Mouse (Mus musculus): ENCODE results near the gene Sh3kbp1. TPM values are rescaled to one million over a fixed set of nuclear protein-coding genes. Genes with fewer than 3 reads are reported as not detected.

The Sh3kbp1 gene
- polyA plus RNA-seq, 2 experiments: 26.7 to 49.8 TPM

- 82% methylated on average over 2 of the region's 2 CpGs for WGBS
- H3K27ac ChIP-seq (replicated peaks; ENCODE audit: low read depth, low read length): no peak overlapping the region
- H3K9ac ChIP-seq (ENCODE audit: low read depth, low read length, severe bottlenecking): no peak overlapping the region
- TF ChIP-seq POLR2A (IDR thresholded peaks at IDR 0.05; ENCODE audit: borderline replicate concordance, extremely low read depth, insufficient read depth, insufficient read length): no peak
- H3K36me3 ChIP-seq (ENCODE audit: control insufficient read depth, insufficient read depth, low read length): no peaks in the 10 kb centered on the region
- H3K4me1 ChIP-seq (ENCODE audit: control insufficient read depth, insufficient read depth, low read length): peaks cover 4% of the 10 kb centered on the region
- no peak for DNase-seq (ENCODE audit: low spot score)
- no peaks in the 10 kb centered on the region for H3K9me3 ChIP-seq (ENCODE audit: control insufficient read depth, low read length)
- ATAC-seq (ENCODE audit: low FRiP score, low read depth): no peak
- no peak overlapping the region for H3K4me3 ChIP-seq (replicated peaks; ENCODE audit: low read length)
- 0 out of 2 replicates have a peak, but pooled peaks cover 6% of the 10 kb centered on the region for H3K27me3 ChIP-seq (ENCODE audit: control insufficient read depth, insufficient read depth, low read length)
- H3K4me2 ChIP-seq (replicated peaks; ENCODE audit: low read depth, low read length, severe bottlenecking): no peak overlapping the region
Observed at GRCm38 (mm10) chrX:159713191-159713590, 86.1 kb downstream of the Sh3kbp1 start.

- DNase-seq (ENCODE audit: low spot score) (no peak), ATAC-seq (ENCODE audit: low FRiP score, low read depth) (no peak)
- Histone ChIP-seq H3K4me2 (replicated peaks; ENCODE audit: low read depth, low read length, severe bottlenecking) (no peak overlapping the region), H3K9ac (ENCODE audit: low read depth, low read length, severe bottlenecking) (no peak overlapping the region), H3K4me1 (ENCODE audit: control insufficient read depth, insufficient read depth, low read length) (no peaks in the 10 kb centered on the region), H3K27me3 (ENCODE audit: control insufficient read depth, insufficient read depth, low read length) (no peaks in the 10 kb centered on the region), H3K27ac (replicated peaks; ENCODE audit: low read depth, low read length) (no peak overlapping the region), H3K36me3 (ENCODE audit: control insufficient read depth, insufficient read depth, low read length) (no peaks in the 10 kb centered on the region), H3K4me3 (replicated peaks; ENCODE audit: low read length) (no peak overlapping the region), H3K9me3 (ENCODE audit: control insufficient read depth, low read length) (no peaks in the 10 kb centered on the region)
- 83% methylated on average over 1 of the region's 1 CpGs for WGBS
- no peak for TF ChIP-seq POLR2A (IDR thresholded peaks at IDR 0.05; ENCODE audit: borderline replicate concordance, extremely low read depth, insufficient read depth, insufficient read length)
Observed at GRCm38 (mm10) chrX:159721390-159721789, 94.3 kb downstream of the Sh3kbp1 start.

GRCm38 (mm10) chrX:159731421-159731820 is 104.3 kb downstream of the Sh3kbp1 start:
- H3K36me3 ChIP-seq (ENCODE audit: control insufficient read depth, insufficient read depth, low read length): no peaks in the 10 kb centered on the region
- H3K4me1 ChIP-seq (ENCODE audit: control insufficient read depth, insufficient read depth, low read length): no peaks in the 10 kb centered on the region
- H3K9me3 ChIP-seq (ENCODE audit: control insufficient read depth, low read length): no peaks in the 10 kb centered on the region
- no peak overlapping the region for H3K9ac ChIP-seq (ENCODE audit: low read depth, low read length, severe bottlenecking)
- no peak for TF ChIP-seq POLR2A (IDR thresholded peaks at IDR 0.05; ENCODE audit: borderline replicate concordance, extremely low read depth, insufficient read depth, insufficient read length)
- ATAC-seq (ENCODE audit: low FRiP score, low read depth) (no peak), DNase-seq (ENCODE audit: low spot score) (no peak)
- WGBS: 83% methylated on average over 3 of the region's 3 CpGs
- H3K4me2 ChIP-seq (replicated peaks; ENCODE audit: low read depth, low read length, severe bottlenecking): no peak overlapping the region
- H3K4me3 ChIP-seq (replicated peaks; ENCODE audit: low read length): no peak overlapping the region
- H3K27ac ChIP-seq (replicated peaks; ENCODE audit: low read depth, low read length): no peak overlapping the region
- H3K27me3 ChIP-seq (ENCODE audit: control insufficient read depth, insufficient read depth, low read length): no peaks in the 10 kb centered on the region

- no peak overlapping the region for H3K4me2 ChIP-seq (replicated peaks; ENCODE audit: low read depth, low read length, severe bottlenecking)
- H3K36me3 ChIP-seq (ENCODE audit: control insufficient read depth, insufficient read depth, low read length): no peaks in the 10 kb centered on the region
- H3K9ac ChIP-seq (ENCODE audit: low read depth, low read length, severe bottlenecking): no peak overlapping the region
- H3K27me3 ChIP-seq (ENCODE audit: control insufficient read depth, insufficient read depth, low read length): no peaks in the 10 kb centered on the region
- H3K9me3 ChIP-seq (ENCODE audit: control insufficient read depth, low read length): no peaks in the 10 kb centered on the region
- no peak overlapping the region for H3K27ac ChIP-seq (replicated peaks; ENCODE audit: low read depth, low read length)
- TF ChIP-seq POLR2A (IDR thresholded peaks at IDR 0.05; ENCODE audit: borderline replicate concordance, extremely low read depth, insufficient read depth, insufficient read length): no peak
- no peak overlapping the region for H3K4me3 ChIP-seq (replicated peaks; ENCODE audit: low read length)
- DNase-seq (ENCODE audit: low spot score) (no peak), ATAC-seq (ENCODE audit: low FRiP score, low read depth) (no peak)
- H3K4me1 ChIP-seq (ENCODE audit: control insufficient read depth, insufficient read depth, low read length): no peaks in the 10 kb centered on the region
- WGBS: 81% methylated on average over 3 of the region's 3 CpGs
Observed at GRCm38 (mm10) chrX:159732845-159733244, 105.8 kb downstream of the Sh3kbp1 start.

GRCm38 (mm10) chrX:159733948-159734347 is 106.9 kb downstream of the Sh3kbp1 start:
- DNase-seq (ENCODE audit: low spot score): no peak

More at GRCm38 (mm10) chrX:159733948-159734347, 106.9 kb downstream of the Sh3kbp1 start:
- no peak for ATAC-seq (ENCODE audit: low FRiP score, low read depth)
- Histone ChIP-seq H3K4me2 (replicated peaks; ENCODE audit: low read depth, low read length, severe bottlenecking) (no peak overlapping the region), H3K36me3 (ENCODE audit: control insufficient read depth, insufficient read depth, low read length) (no peaks in the 10 kb centered on the region), H3K9me3 (ENCODE audit: control insufficient read depth, low read length) (no peaks in the 10 kb centered on the region), H3K27ac (replicated peaks; ENCODE audit: low read depth, low read length) (no peak overlapping the region), H3K4me3 (replicated peaks; ENCODE audit: low read length) (no peak overlapping the region), H3K9ac (ENCODE audit: low read depth, low read length, severe bottlenecking) (no peak overlapping the region), H3K27me3 (ENCODE audit: control insufficient read depth, insufficient read depth, low read length) (no peaks in the 10 kb centered on the region), H3K4me1 (ENCODE audit: control insufficient read depth, insufficient read depth, low read length) (no peaks in the 10 kb centered on the region)
- no peak for TF ChIP-seq POLR2A (IDR thresholded peaks at IDR 0.05; ENCODE audit: borderline replicate concordance, extremely low read depth, insufficient read depth, insufficient read length)
- WGBS: 68% methylated on average over 2 of the region's 2 CpGs
